Mouse (Mus musculus) forebrain, embryonic 15.5 days (tissue): Measurements from ENCODE around the gene Megf11. TPM values are rescaled to one million over a fixed set of nuclear protein-coding genes. Genes with fewer than 3 reads are reported as not detected.

Source experiments
- ATAC-seq: fragments of 200-750 bp; cut with Nextera tagmentation; replicated peaks from 2 replicates; pipeline ENCODE4 v1.8.0; 2017; ENCODE audit warnings: mild to moderate bottlenecking, moderate TSS enrichment, moderate library complexity
- H3K27ac ChIP-seq: fragments of 300-500 bp; sonication (generic); replicated peaks from 2 replicates; pipeline ENCODE4 v1.5.1; 2015; ENCODE audit warnings: mild to moderate bottlenecking, inconsistent platforms
- H3K27me3 ChIP-seq: fragments of 300-500 bp; sonication (generic); 2 replicates; pipeline ENCODE4 v1.6.1; 2015; ENCODE audit warnings: inconsistent platforms
- H3K36me3 ChIP-seq: fragments of 300-500 bp; sonication (generic); 2 replicates; pipeline ENCODE4 v1.6.1; 2015; ENCODE audit warnings: mild to moderate bottlenecking, inconsistent platforms
- H3K4me1 ChIP-seq: fragments of 300-500 bp; sonication (generic); 2 replicates; pipeline ENCODE4 v1.6.1; 2015; ENCODE audit warnings: inconsistent platforms
- H3K4me2 ChIP-seq: fragments of 300-500 bp; sonication (generic); replicated peaks from 2 replicates; pipeline ENCODE4 v1.6.1; 2015; ENCODE audit warnings: mild to moderate bottlenecking, inconsistent platforms
- H3K4me3 ChIP-seq: fragments of 300-500 bp; sonication (generic); 2 replicates; pipeline ENCODE4 v1.5.1; 2015; ENCODE audit warnings: mild to moderate bottlenecking, inconsistent platforms
- H3K9ac ChIP-seq: fragments of 300-500 bp; sonication (generic); replicated peaks from 2 replicates; pipeline ENCODE4 v1.6.1; 2015; ENCODE audit warnings: mild to moderate bottlenecking, inconsistent platforms
- H3K9me3 ChIP-seq: fragments of 300-500 bp; sonication (generic); 2 replicates; pipeline ENCODE4 v1.6.1; 2016; ENCODE audit warnings: inconsistent platforms
- WGBS: fragments of 180-500 bp; shearing (Covaris S2); methylation state at CpG from one replicate; pipeline ENCODE4 v1.1.7; 2015; ENCODE audit warnings: mixed read lengths; 5-methylcytosine and 5-hydroxymethylcytosine counted together
- polyA plus RNA-seq: library from polyadenylated mRNA; unstranded; fragments of >200 nt; fragmentation: Nextera tagmentation; extraction: Ambion mirVana; gene quantifications from 2 replicates; pipeline ENCODE4 v1.2.1, GENCODE M21; 2015

Gene Megf11
- polyA plus RNA-seq, 1 experiment from 2014 or later, result 9.0 TPM

GRCm38 (mm10) chr9:64623361-64623760 is 237.9 kb downstream of the Megf11 start:
- Histone ChIP-seq H3K4me3 (no peak overlapping the region), H3K27me3 (no peaks in the 10 kb centered on the region; the same call in 1 of the 2 replicates), H3K36me3 (no peaks in the 10 kb centered on the region), H3K9ac (no peak overlapping the region), H3K4me1 (peaks cover 28% of the 10 kb centered on the region), H3K9me3 (no peaks in the 10 kb centered on the region), H3K27ac (no peak overlapping the region), H3K4me2 (no peak overlapping the region)
- 85% methylated on average over 4 of the region's 4 CpGs for WGBS
- no peak for ATAC-seq

GRCm38 (mm10) chr9:64624536-64624935 is 239.1 kb downstream of the Megf11 start:
- Histone ChIP-seq H3K36me3 (no peaks in the 10 kb centered on the region), H3K27me3 (no peaks in the 10 kb centered on the region; the same call in 1 of the 2 replicates), H3K9me3 (no peaks in the 10 kb centered on the region), H3K9ac (no peak overlapping the region), H3K27ac (no peak overlapping the region), H3K4me2 (no peak overlapping the region), H3K4me3 (no peak overlapping the region), H3K4me1 (peaks cover 28% of the 10 kb centered on the region)
- no peak for ATAC-seq
- 74% methylated on average over 8 of the region's 8 CpGs for WGBS

GRCm38 (mm10) chr9:64629802-64630201 is 244.4 kb downstream of the Megf11 start:
- Histone ChIP-seq H3K27me3 (no peaks in the 10 kb centered on the region; the same call in 1 of the 2 replicates), H3K9ac (no peak overlapping the region), H3K4me1 (peaks cover 8% of the 10 kb centered on the region), H3K4me3 (no peak overlapping the region), H3K4me2 (no peak overlapping the region), H3K36me3 (no peaks in the 10 kb centered on the region), H3K9me3 (no peaks in the 10 kb centered on the region), H3K27ac (no peak overlapping the region)
- WGBS, result 50% methylated on average over 1 of the region's 1 CpGs
- no peak for ATAC-seq

GRCm38 (mm10) chr9:64633169-64633568 is 247.7 kb downstream of the Megf11 start:
- Histone ChIP-seq H3K9ac (no peak overlapping the region), H3K4me1 (peaks cover 21% of the 10 kb centered on the region), H3K4me3 (no peak overlapping the region), H3K27ac (no peak overlapping the region), H3K4me2 (no peak overlapping the region), H3K27me3 (no peaks in the 10 kb centered on the region), H3K9me3 (no peaks in the 10 kb centered on the region), H3K36me3 (no peaks in the 10 kb centered on the region)
- 71% methylated on average over 3 of the region's 3 CpGs for WGBS
- ATAC-seq, result no peak

GRCm38 (mm10) chr9:64636111-64636510 is 250.7 kb downstream of the Megf11 start:
- H3K27ac ChIP-seq, result no peak overlapping the region
- H3K36me3 ChIP-seq, result no peaks in the 10 kb centered on the region
- no peak overlapping the region for H3K4me3 ChIP-seq
- no peak overlapping the region for H3K4me2 ChIP-seq
- H3K27me3 ChIP-seq, result no peaks in the 10 kb centered on the region
- WGBS, result 41% methylated on average over 6 of the region's 6 CpGs
- no peak for ATAC-seq
- peaks cover 25% of the 10 kb centered on the region for H3K4me1 ChIP-seq
- H3K9ac ChIP-seq, result no peak overlapping the region
- no peaks in the 10 kb centered on the region for H3K9me3 ChIP-seq

GRCm38 (mm10) chr9:64636961-64637360 is 251.5 kb downstream of the Megf11 start:
- ATAC-seq, result no peak
- Histone ChIP-seq H3K27me3 (no peaks in the 10 kb centered on the region), H3K9ac (no peak overlapping the region), H3K4me2 (no peak overlapping the region), H3K4me3 (no peak overlapping the region), H3K9me3 (no peaks in the 10 kb centered on the region), H3K36me3 (no peaks in the 10 kb centered on the region), H3K4me1 (peaks cover 25% of the 10 kb centered on the region), H3K27ac (no peak overlapping the region)
- WGBS, result 73% methylated on average over 2 of the region's 2 CpGs

GRCm38 (mm10) chr9:64638250-64638649 is 252.8 kb downstream of the Megf11 start:
- no peak overlapping the region for H3K27ac ChIP-seq
- WGBS, result 3% methylated on average over 22 of the region's 22 CpGs
- peak overlapping the region; percentile 33 for H3K4me2 ChIP-seq
- H3K9ac ChIP-seq, result no peak overlapping the region
- H3K36me3 ChIP-seq, result no peaks in the 10 kb centered on the region
- H3K4me3 ChIP-seq, result no peak overlapping the region
- ATAC-seq, result no peak
- H3K4me1 ChIP-seq, result peaks cover 25% of the 10 kb centered on the region
- no peaks in the 10 kb centered on the region for H3K27me3 ChIP-seq
- no peaks in the 10 kb centered on the region for H3K9me3 ChIP-seq

GRCm38 (mm10) chr9:64639664-64640063 is 254.2 kb downstream of the Megf11 start:
- no peaks in the 10 kb centered on the region for H3K36me3 ChIP-seq
- peak; percentile 60 for ATAC-seq
- H3K27ac ChIP-seq, result no peak overlapping the region
- no peaks in the 10 kb centered on the region for H3K9me3 ChIP-seq
- 20% methylated on average over 5 of the region's 5 CpGs for WGBS
- no peaks in the 10 kb centered on the region for H3K27me3 ChIP-seq
- H3K9ac ChIP-seq, result no peak overlapping the region
- peaks cover 25% of the 10 kb centered on the region for H3K4me1 ChIP-seq
- no peak overlapping the region for H3K4me3 ChIP-seq
- no peak overlapping the region for H3K4me2 ChIP-seq

GRCm38 (mm10) chr9:64644129-64644528 is 258.7 kb downstream of the Megf11 start:
- Histone ChIP-seq H3K27me3 (no peaks in the 10 kb centered on the region), H3K4me1 (no peaks in the 10 kb centered on the region), H3K4me2 (no peak overlapping the region), H3K9me3 (no peaks in the 10 kb centered on the region), H3K4me3 (no peak overlapping the region), H3K27ac (no peak overlapping the region), H3K9ac (no peak overlapping the region), H3K36me3 (no peaks in the 10 kb centered on the region)
- WGBS, result 27% methylated on average over 7 of the region's 7 CpGs
- ATAC-seq, result no peak

GRCm38 (mm10) chr9:64645462-64645861 is 260.0 kb downstream of the Megf11 start:
- Histone ChIP-seq H3K27me3 (no peaks in the 10 kb centered on the region), H3K9me3 (no peaks in the 10 kb centered on the region), H3K4me3 (no peak overlapping the region), H3K4me2 (no peak overlapping the region), H3K4me1 (no peaks in the 10 kb centered on the region), H3K36me3 (no peaks in the 10 kb centered on the region), H3K9ac (no peak overlapping the region), H3K27ac (no peak overlapping the region)
- ATAC-seq, result no peak
- 85% methylated on average over 3 of the region's 3 CpGs for WGBS

GRCm38 (mm10) chr9:64649393-64649792 is 264.0 kb downstream of the Megf11 start:
- ATAC-seq, result no peak
- Histone ChIP-seq H3K9me3 (no peaks in the 10 kb centered on the region), H3K36me3 (no peaks in the 10 kb centered on the region), H3K27ac (no peak overlapping the region), H3K4me3 (no peak overlapping the region), H3K4me2 (no peak overlapping the region), H3K9ac (no peak overlapping the region), H3K27me3 (no peaks in the 10 kb centered on the region), H3K4me1 (no peaks in the 10 kb centered on the region)
- 57% methylated on average over 9 of the region's 9 CpGs for WGBS

GRCm38 (mm10) chr9:64649892-64650291 is 264.5 kb downstream of the Megf11 start:
- H3K4me2 ChIP-seq, result no peak overlapping the region
- 8% methylated on average over 2 of the region's 2 CpGs for WGBS
- no peak for ATAC-seq
- H3K36me3 ChIP-seq, result no peaks in the 10 kb centered on the region
- no peak overlapping the region for H3K9ac ChIP-seq
- H3K27ac ChIP-seq, result no peak overlapping the region
- H3K4me3 ChIP-seq, result no peak overlapping the region
- no peaks in the 10 kb centered on the region for H3K9me3 ChIP-seq
- H3K4me1 ChIP-seq, result no peaks in the 10 kb centered on the region
- H3K27me3 ChIP-seq, result no peaks in the 10 kb centered on the region

- no peak for ATAC-seq
- no peak overlapping the region for H3K9ac ChIP-seq
- no peaks in the 10 kb centered on the region for H3K36me3 ChIP-seq
- no peak overlapping the region for H3K4me3 ChIP-seq
- H3K27me3 ChIP-seq, result no peaks in the 10 kb centered on the region
- H3K9me3 ChIP-seq, result no peaks in the 10 kb centered on the region
- 80% methylated on average over 1 of the region's 1 CpGs for WGBS
- H3K4me2 ChIP-seq, result no peak overlapping the region
- no peaks in the 10 kb centered on the region for H3K4me1 ChIP-seq
- no peak overlapping the region for H3K27ac ChIP-seq
These were observed 265.8 kb downstream of the Megf11 start for GRCm38 (mm10) chr9:64651181-64651580.
